Mouse (Mus musculus) megakaryocyte, adult 5-6 weeks (primary cell): Measurements from ENCODE around the gene Cage1. TPM values are rescaled to one million over a fixed set of nuclear protein-coding genes. Genes with fewer than 3 reads are reported as not detected.

Experiments
- ATAC-seq: 2 replicates; pipeline ENCODE4 v1.8.0; 2016; ENCODE audit warnings: mild to moderate bottlenecking, inconsistent platforms; ENCODE audit not compliant: poor library complexity, severe bottlenecking
- total RNA-seq, 2 experiments: library from RNA; stranded (forward) in 1 of 2; stranded (reverse) in 1 of 2; fragments of 153-499, 151-499 nt in 1 of 2; fragments of 221-1000, 200-1000 nt in 1 of 2; gene quantifications; 2 replicates each; pipeline versions ENCODE4 v1.2.3 to v1.2.4; 2015 to 2017

Cage1 gene
- total RNA-seq (2015) = 0.32 and 0.36 TPM in 2 replicates
- total RNA-seq (2017) = 0.73 and 1.5 TPM in 2 replicates

GRCm38 (mm10) chr13:38037044-38037687 lies at the start of gene Cage1:
Gene Cage1, minus strand, starts transcription at chr13:38037069.
- peak; percentile 97 for ATAC-seq

DNA sequence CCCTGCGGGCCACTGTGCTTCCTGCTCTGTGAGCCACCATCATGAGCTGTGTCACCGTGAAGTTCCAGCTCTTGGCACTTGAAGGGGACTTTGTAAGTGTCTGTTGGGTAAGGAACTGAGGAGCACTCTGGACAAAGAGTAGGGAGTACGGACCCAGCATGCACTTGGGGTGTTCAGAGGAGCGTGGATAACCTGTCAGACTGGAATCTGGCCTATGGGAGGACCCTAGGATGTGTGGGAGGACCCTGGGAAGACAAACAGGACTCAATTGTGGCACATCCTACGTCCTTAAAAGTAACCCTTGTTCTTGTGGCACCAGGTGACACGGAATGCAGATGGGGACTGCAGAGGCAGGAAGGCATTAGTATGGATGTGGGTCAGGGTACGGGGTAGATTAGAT lies 44.3 kb upstream of the Cage1 start:
- no peak for ATAC-seq

- no peak for ATAC-seq
Observed at GRCm38 (mm10) chr13:38080725-38081124, 43.9 kb upstream of the Cage1 start.

DNA sequence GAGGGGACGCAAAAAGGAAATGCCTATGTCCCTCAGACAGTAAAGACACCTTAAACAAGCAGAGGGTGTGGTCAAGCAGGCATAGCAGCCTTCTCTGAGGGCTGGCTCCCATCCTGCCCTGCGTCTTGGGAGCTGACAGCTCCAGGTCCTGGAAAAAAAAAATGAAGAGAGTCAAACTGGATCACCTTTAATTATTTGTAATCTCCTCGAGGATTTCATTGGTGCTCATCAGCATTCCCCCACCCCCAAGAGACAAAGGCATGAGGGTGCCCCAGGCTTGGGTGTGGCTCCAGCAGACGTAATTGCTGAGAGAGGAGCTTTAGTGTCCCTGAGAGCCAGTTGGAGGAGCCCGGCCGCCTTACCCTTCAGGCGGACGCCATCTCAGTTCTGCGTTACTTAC lies 43.1 kb upstream of the Cage1 start:
- ATAC-seq = no peak

DNA sequence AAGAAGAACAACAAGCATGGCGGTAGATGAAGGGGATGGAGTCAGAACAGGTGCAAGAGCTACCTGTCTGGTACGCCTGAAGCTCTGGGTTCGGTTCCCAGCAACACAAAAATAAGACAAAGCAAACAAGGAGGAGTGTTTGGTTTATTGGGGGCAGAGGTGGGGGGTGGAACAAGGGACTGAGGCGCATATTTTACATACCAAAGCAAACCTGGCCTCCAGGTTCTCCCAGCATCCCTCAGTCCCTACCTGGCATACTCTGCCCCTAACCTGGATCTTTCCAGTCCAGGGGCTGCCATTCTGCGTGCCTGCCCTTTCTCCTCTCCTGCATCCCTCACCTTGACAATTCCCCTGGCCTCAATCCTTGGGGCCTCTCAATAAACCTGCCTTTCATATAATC lies 42.5 kb upstream of the Cage1 start:
- no peak for ATAC-seq

GRCm38 (mm10) chr13:38078836-38079235 lies 42.0 kb upstream of the Cage1 start:
- ATAC-seq = peak; percentile 60

DNA sequence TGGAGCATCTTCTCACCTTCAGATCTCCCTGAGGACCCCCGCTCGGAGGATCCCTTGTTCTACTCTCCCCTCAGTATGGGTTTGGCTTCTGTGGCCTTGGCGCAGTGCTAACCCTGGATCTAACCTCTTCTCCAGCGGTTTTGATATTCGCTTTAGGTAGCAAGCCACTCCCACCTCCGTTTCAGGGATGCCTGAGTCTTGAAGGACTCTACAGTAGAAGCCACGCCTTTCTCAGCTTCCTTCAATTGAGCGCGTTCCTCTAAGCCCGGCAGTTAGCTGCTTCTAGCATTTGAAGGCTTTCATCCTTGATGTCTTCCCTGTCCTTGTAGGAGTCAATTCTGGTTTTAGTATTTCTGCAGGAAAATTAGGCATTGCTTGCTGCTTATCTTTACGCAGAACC lies 40.2 kb upstream of the Cage1 start:
- peak; percentile 43; the same call in 1 of the 2 replicates for ATAC-seq

GRCm38 (mm10) chr13:38074404-38074803 lies 37.5 kb upstream of the Cage1 start:
- ATAC-seq = no peak

DNA sequence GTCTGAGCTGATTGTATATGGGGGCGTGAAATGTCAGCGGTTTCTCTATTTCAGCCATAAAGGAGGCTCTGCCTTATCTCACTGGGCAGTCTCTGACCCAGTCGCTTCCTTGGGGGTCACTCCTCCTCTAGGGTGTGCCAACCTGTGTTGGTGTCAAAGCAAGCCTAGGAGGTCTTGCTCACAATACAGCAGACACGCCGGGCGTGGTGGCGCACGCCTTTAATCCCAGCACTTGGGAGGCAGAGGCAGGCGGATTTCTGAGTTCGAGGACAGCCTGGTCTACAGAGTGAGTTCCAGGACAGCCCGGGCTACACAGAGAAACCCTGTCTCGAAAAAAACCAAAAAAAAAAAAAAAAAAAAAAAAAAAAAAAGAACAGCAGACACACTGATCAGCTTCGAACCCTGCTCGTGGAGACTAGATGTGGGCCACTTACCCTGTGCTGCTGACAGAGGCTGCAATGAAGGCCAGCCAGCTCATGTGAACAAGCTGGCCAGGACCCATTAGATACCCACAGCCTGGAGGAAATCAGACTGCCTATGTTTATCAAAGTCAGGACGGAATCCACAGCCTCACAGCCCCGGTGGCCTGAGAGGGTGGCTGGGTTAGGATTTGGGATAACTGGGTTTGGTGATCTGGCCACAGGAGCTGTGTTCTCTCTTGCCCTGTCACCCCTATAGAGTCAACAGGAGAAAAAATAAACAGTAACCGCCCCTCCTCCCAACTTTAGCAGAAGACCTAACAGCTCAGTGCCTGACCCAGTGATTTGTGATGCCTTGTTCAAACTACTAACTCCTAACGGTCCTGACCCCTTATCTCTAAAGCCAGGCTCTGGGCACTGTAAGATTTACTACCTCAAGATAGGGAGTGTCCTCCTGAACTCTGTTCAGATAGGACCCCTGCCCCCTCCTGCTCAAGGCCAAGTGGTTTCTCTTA lies 36.8 kb upstream of the Cage1 start:
- no peak for ATAC-seq

DNA sequence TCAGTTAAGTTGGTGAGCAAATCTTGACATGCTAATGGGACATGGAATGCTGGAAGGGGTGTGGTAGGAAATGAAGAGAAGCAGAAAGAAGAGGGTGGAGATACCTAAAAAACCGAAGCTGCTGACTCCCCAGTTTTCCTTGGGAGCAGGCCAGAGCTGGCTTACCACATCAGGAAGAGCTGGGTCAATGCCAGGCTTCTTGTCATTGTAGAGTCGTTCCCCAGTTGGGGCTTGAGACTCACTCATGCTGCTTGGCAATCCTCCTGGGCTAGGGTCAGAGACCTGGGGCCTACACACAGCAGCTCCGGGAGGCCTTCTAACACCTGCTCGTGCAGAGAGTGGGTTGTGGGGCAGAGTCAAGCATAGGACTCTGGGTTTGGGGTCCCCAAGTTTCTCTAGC lies 34.1 kb upstream of the Cage1 start:
- no peak for ATAC-seq

- ATAC-seq = peak; percentile 45; the same call in 1 of the 2 replicates
Observed at GRCm38 (mm10) chr13:38064854-38065663, 28.2 kb upstream of the Cage1 start.

- peak; percentile 51; the same call in 1 of the 2 replicates for ATAC-seq
Observed at GRCm38 (mm10) chr13:38062678-38063077, 25.8 kb upstream of the Cage1 start.

- ATAC-seq = peak; percentile 51
Observed at GRCm38 (mm10) chr13:38049888-38050287, 13.0 kb upstream of the Cage1 start.

GRCm38 (mm10) chr13:38037811-38038210 lies 942 bp upstream of the Cage1 start:
- ATAC-seq = 0 out of 2 replicates have a peak, but pooled peaks have one; percentile 13

GRCm38 (mm10) chr13:38036343-38037043 lies 376 bp downstream of the Cage1 start, which contains the start of gene Riok1:
Gene Riok1, plus strand, starts transcription at chr13:38036995.
- peak; percentile 77 for ATAC-seq

DNA sequence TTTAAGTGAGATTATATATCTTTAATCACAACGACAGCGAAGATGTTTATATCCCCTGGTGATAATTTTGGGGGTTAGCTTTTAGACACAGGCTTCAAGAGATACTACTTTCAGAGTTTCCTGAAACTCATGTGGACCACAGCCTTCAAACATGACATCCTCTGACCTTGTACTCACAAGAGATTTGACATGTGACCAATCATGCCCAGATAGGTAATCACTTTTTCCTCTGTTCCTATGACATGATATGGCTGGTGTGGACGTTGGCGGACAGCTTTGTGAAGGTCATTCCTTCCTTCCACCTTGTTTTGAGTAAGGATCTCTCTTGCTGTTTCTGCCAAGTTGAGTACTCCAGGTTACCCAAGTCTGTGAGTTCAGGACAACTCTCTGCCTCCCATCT lies 8.5 kb downstream of the Cage1 start:
- no peak for ATAC-seq

GRCm38 (mm10) chr13:38027618-38028248 lies 9.1 kb downstream of the Cage1 start:
- ATAC-seq = peak; percentile 80

GRCm38 (mm10) chr13:38025874-38026273 lies 11.0 kb downstream of the Cage1 start:
- ATAC-seq = no peak

DNA sequence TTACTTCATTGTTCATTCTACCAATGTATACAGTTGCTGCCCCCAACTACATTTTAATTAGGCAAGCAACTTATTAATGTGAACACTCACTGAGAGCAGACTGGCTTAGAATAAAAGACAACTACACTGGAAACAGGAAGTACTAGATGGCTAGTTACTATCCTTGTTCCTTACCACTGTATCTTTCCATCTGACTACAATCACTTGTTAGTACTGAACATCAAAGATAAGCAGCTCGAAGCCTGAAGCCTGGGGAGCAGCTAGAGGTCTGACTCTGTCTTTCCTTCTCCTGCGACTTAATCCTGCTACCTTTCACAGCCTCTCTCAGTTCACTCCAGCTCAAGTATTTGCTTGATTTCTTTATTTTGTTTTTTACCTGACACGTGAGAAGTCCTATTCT lies 18.1 kb downstream of the Cage1 start:
- no peak for ATAC-seq

- no peak for ATAC-seq
Observed at GRCm38 (mm10) chr13:38015591-38015990, 21.3 kb downstream of the Cage1 start.
